Mouse (Mus musculus) common myeloid progenitor, adult 5-6 weeks (primary cell): ENCODE results near the gene Atp1a2. TPM values are rescaled to one million over a fixed set of nuclear protein-coding genes. Genes with fewer than 3 reads are reported as not detected.

ENCODE experiments used
- total RNA-seq: library from RNA; stranded (forward); fragments of 200-1000, 187-1606 nt; gene quantifications from 2 replicates; pipeline ENCODE4 v1.2.3, GENCODE M21; 2017

Gene Atp1a2
- total RNA-seq, 1 experiment from 2014 or later, result not detected

Other genes with a start within 250 kb of the Atp1a2 start
- not detected in 2 replicates for gene Nhlh1, start 240.5 kb downstream of the Atp1a2 start, total RNA-seq
- 137 and 144 TPM in 2 replicates for gene Copa, start 215.5 kb downstream of the Atp1a2 start, total RNA-seq
- 24.3 and 25.1 TPM in 2 replicates for gene Ncstn, start 215.3 kb downstream of the Atp1a2 start, total RNA-seq
- 37.1 and 42.2 TPM in 2 replicates for gene Pex19, start 171.3 kb downstream of the Atp1a2 start, total RNA-seq
- 157 and 167 TPM in 2 replicates for gene Dcaf8, start 150.0 kb downstream of the Atp1a2 start, total RNA-seq
- 5.8 and 10.1 TPM in 2 replicates for gene Pea15a, start 91.3 kb downstream of the Atp1a2 start, total RNA-seq
- gene Casq1, start 78.2 kb downstream of the Atp1a2 start, total RNA-seq, result 0.23 TPM in 1 of 2 replicates, not detected in the other
- not detected in 2 replicates for gene Atp1a4, start 39.6 kb downstream of the Atp1a2 start, total RNA-seq
- 18.2 and 20.0 TPM in 2 replicates for gene Igsf8, start 36.4 kb downstream of the Atp1a2 start, total RNA-seq
- not detected in 2 replicates for gene Kcnj9, start 31.3 kb upstream of the Atp1a2 start, total RNA-seq
- gene Kcnj10, start 43.1 kb upstream of the Atp1a2 start, total RNA-seq, result 0.27 and 0.39 TPM in 2 replicates
- gene Pigm, start 78.5 kb upstream of the Atp1a2 start, total RNA-seq, result 17.5 and 20.4 TPM in 2 replicates
- gene Slamf9, start 177.3 kb upstream of the Atp1a2 start, total RNA-seq, result not detected in 2 replicates
- 0.14 and 2.2 TPM in 2 replicates for gene Igsf9, start 183.7 kb upstream of the Atp1a2 start, total RNA-seq
- gene Tagln2, start 202.0 kb upstream of the Atp1a2 start, total RNA-seq, result 212 and 241 TPM in 2 replicates
- gene Cfap45, start 222.7 kb upstream of the Atp1a2 start, total RNA-seq, result 0.32 and 2.0 TPM in 2 replicates